Mouse (Mus musculus): ENCODE measurements at regions not wholly inside any gene's neighbourhood (a gene's known extent, or its start where the extent isn't known, plus 50 kb on each side); places are given as distances from the start of the nearest gene placed in this dataset.

GRCm38 (mm10) chr9:81312047-81312446 is 321.6 kb downstream of the Htr1b start:
- DNase-seq: no peak

DNA sequence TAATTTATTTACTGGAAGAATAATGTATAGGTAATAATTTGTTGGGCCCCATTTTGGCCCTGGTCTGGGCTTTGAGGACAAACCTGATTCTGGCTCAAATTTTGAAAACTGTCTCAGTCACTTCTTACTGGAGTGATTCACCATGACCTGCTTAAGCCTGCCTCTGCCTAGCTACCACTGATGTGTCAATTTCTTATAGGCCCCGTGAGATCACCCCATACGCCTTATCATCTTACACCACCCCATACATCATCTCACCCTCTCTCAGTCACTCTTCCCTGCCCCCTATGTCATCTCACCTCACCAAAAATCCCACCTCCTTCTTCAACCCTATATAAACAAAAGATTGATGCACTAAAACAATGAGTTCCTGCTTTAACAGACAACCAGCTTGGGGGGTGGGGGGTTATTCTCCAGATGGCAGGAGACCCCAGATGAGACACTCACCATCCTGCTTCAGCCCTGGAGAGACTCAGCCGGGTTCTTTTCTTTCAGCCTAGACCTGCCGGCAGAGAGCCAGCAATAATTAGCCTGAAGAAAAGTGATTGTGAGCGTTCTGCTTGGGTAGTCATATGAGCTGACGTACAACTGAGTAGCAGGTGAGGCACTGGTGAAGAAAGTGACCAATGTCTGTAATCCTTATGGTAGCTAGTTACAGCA is 325.0 kb downstream of the Htr1b start:
- DNase-seq: no peak

DNA sequence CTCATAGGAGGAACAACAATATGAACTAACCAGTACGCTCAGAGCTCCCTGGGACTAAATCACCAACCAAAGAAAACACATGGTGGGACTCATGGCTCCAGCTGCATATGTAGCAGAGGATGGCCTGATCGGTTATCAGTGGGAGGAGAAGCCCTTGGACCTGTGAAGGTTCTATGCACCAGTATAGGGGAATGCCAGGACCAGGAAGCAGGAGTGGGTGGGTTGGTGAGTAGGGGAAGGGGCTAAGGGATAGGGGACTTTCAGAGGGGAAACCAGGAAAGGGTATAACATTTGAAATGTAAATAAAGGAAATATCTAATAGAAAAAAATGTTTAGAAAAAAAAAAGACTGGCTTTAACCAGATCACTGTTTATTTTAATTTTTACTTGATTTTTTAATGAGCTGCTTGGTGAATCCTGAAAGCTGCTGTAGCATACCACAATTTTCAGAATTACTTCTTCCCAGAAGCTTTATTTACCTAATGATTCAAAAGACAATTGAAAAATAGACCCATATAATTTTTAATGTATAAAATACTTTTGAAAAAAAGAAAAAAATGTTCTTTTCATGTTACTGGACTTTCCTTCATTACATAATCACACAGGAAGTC is 328.1 kb downstream of the Htr1b start:
- DNase-seq: no peak

GRCm38 (mm10) chr9:81275751-81276150 is 357.9 kb downstream of the Htr1b start:
- DNase-seq: no peak

GRCm38 (mm10) chr9:81275336-81275735 is 358.3 kb downstream of the Htr1b start:
- DNase-seq: no peak

- peak in 1 of 2 experiments; percentile 38 for DNase-seq
Observed at GRCm38 (mm10) chr9:81224957-81225356, 408.7 kb downstream of the Htr1b start.

DNA sequence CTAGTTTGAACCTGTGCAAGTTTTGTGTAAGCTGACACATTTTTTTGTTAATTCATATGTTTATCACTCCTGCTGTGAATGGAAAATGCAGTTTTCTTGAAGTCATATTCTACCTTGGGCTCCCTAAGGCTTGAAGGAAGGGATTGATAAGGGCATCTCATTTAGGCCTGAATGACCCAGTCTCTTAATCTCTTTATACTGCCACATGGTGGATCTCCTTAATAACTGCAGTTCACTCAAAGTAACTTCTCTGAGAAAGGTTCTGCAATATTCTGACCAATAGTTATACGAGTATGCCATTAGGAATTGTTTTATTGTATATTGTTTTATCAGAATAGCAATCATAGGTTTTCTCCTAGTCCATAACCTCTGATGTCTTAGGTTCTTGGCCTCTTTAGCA is 415.7 kb downstream of the Htr1b start:
- DNase-seq: no peak

GRCm38 (mm10) chr9:81215601-81216141 is 418.0 kb downstream of the Htr1b start:
- DNase-seq: no peak

- DNase-seq: no peak
Observed at GRCm38 (mm10) chr9:81214692-81215091, 418.9 kb downstream of the Htr1b start.

GRCm38 (mm10) chr9:81192643-81193042 is 441.0 kb downstream of the Htr1b start:
- no peak for DNase-seq

All from kidney, postnatal 25 days (tissue).